Mouse (Mus musculus) left cerebral cortex, adult 9 months (tissue): ENCODE data around the gene Adk.

Experiments
- DNase-seq, 2 experiments: peaks; one replicate each; pipeline ENCODE4 v3.0.0; 2022; ENCODE audit warnings: low spot score in 2 of 2

Gene Adk

GRCm38 (mm10) chr14:21100876-21101275 lies 48.5 kb downstream of the Adk start:
- DNase-seq = no peak

- no peak for DNase-seq
Observed at GRCm38 (mm10) chr14:21101562-21101961, 49.2 kb downstream of the Adk start.

- no peak for DNase-seq
Observed at GRCm38 (mm10) chr14:21102666-21103203, 50.4 kb downstream of the Adk start.

GRCm38 (mm10) chr14:21105049-21105448 lies 52.7 kb downstream of the Adk start:
- DNase-seq = no peak

- no peak for DNase-seq
Observed at GRCm38 (mm10) chr14:21106582-21106981, 54.2 kb downstream of the Adk start.

GRCm38 (mm10) chr14:21107551-21107950 lies 55.2 kb downstream of the Adk start:
- DNase-seq = no peak

- no peak for DNase-seq
Observed at GRCm38 (mm10) chr14:21110492-21110891, 58.1 kb downstream of the Adk start.

GRCm38 (mm10) chr14:21111500-21111899 lies 59.1 kb downstream of the Adk start:
- DNase-seq = no peak

GRCm38 (mm10) chr14:21112174-21112573 lies 59.8 kb downstream of the Adk start:
- DNase-seq = no peak

GRCm38 (mm10) chr14:21112742-21113141 lies 60.4 kb downstream of the Adk start:
- DNase-seq = no peak

GRCm38 (mm10) chr14:21114339-21114738 lies 62.0 kb downstream of the Adk start:
- DNase-seq = no peak

- no peak for DNase-seq
Observed at GRCm38 (mm10) chr14:21115318-21115717, 62.9 kb downstream of the Adk start.

- DNase-seq = peak in 1 of 2 experiments; percentile 34
Observed at GRCm38 (mm10) chr14:21115888-21116460, 63.6 kb downstream of the Adk start.

- no peak for DNase-seq
Observed at GRCm38 (mm10) chr14:21118095-21118494, 65.7 kb downstream of the Adk start.

- DNase-seq = no peak
Observed at GRCm38 (mm10) chr14:21119653-21120313, 67.4 kb downstream of the Adk start.

- DNase-seq = peak in 1 of 2 experiments; percentile 34
Observed at GRCm38 (mm10) chr14:21120473-21120872, 68.1 kb downstream of the Adk start.

- DNase-seq = no peak
Observed at GRCm38 (mm10) chr14:21127215-21127614, 74.8 kb downstream of the Adk start.

GRCm38 (mm10) chr14:21136906-21137305 lies 84.5 kb downstream of the Adk start:
- DNase-seq = peak; percentile 42 to 83

- DNase-seq = no peak
Observed at GRCm38 (mm10) chr14:21142603-21143002, 90.2 kb downstream of the Adk start.

GRCm38 (mm10) chr14:21143406-21144115 lies 91.2 kb downstream of the Adk start:
- peak in 1 of 2 experiments; percentile 33 for DNase-seq

GRCm38 (mm10) chr14:21147171-21147570 lies 94.8 kb downstream of the Adk start:
- no peak for DNase-seq

- no peak for DNase-seq
Observed at GRCm38 (mm10) chr14:21150301-21150700, 97.9 kb downstream of the Adk start.

GRCm38 (mm10) chr14:21152055-21152454 lies 99.7 kb downstream of the Adk start:
- DNase-seq = no peak
